Mouse (Mus musculus) fibroblast of lung, adult 2 months (primary cell): ENCODE results near the gene Spock1.

ENCODE experiments used
- DNase-seq: peaks from one replicate; pipeline ENCODE4 v3.0.0-alpha.2; 2011; ENCODE audit warnings: low read depth

Gene Spock1

DNA sequence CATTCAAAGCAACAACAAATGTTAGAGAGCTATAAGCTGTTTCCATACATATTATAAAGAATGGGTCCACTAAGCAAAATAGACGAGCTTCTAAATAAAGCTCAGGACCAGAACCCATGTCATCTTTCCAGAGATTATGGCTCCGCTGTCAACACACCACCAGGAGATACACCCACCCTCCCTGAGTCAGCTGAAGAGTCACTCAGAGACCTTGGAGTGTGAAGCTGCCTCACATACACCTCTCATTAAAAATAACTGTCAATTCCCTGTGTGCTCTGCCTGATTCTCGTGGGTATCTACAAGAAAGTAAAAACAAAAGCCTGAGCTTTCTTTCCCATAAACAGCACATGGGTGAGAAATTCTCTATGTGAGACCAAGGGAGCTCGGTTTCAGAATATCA, 43.1 kb downstream of the Spock1 start:
- no peak for DNase-seq

DNA sequence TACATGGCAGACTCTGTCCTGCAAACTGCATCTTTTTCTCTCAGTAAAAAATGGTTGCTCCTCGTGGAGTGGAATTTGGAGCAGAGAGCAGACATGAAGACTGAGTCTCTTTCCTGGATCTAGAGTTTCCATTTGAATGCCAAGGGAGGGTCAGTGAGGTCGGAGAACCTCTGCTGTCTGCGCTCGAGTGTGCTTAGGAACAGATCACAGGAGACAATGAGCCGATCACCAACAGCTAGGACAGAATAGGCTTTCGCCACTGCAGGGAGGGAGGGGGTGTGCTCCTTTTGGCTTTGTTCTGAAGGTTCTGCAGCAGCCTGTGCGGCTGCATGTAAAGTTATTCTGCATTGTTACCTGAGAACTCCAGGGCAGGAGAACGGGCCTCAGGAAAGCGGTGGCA, 49.6 kb downstream of the Spock1 start:
- DNase-seq, result no peak

DNA sequence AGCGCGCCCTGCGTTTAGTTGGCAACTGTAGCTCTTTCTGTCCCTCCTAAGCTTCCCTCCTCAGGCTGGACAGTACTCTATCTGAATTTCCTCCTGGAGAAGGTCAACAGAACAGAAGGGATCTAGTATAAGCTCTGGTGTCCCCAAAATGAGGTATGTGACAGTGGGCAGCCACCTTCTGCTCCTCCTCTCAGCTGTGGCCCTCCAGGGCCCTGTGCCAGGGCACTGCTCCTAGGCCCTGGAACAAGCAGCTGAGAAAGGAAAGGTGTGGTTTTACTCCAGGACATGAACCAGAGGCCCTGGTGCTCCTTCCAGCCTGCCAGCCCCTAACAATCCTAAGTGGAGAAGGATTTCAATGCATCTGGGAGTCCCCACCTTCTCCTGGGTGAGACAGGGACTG, 51.1 kb downstream of the Spock1 start:
- no peak for DNase-seq

DNA sequence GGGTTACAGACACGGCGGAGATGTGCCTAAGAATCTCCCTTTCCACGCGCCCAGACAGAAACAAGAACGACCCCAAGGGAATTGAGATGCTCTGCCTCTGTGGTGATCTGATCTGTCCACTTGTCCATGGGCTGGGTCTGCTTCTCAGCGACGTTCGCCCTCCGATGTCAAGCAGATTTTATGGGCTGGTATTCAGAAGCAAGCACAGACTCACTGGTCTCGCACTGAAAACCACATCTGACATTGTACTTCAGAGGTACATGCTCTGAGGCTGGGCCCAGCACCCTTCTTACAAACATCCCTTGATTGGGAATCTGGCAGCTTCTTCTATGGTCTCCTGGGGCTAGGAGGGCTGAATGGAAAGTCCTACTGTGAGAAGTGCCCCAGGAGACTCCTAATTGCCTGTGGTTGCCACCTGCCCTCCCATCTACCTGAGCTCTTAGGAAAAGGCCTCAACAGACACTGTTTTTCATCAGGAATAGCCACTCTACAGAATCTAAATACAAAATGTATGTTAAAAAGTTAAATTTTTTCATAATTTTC, 51.8 kb downstream of the Spock1 start:
- no peak for DNase-seq

DNA sequence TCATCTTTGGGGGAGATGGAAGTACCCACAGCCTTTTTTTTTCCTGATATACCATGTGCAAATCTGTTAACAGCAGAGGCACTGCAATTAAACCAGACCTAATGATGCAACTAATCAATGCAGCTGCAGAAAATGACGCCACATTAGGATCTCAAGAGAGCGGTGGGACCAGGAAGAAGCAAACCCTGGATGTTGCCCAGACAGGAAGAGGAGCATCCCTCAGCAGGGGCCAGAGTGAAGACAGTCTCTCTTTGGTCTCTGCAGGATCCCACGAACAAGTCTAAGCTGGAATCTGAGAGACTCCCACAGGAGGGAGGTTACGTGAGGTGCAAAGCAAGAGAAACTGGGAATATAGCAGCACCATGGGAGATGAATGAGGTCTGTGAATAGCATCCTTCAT, 52.4 kb downstream of the Spock1 start:
- no peak for DNase-seq

DNA sequence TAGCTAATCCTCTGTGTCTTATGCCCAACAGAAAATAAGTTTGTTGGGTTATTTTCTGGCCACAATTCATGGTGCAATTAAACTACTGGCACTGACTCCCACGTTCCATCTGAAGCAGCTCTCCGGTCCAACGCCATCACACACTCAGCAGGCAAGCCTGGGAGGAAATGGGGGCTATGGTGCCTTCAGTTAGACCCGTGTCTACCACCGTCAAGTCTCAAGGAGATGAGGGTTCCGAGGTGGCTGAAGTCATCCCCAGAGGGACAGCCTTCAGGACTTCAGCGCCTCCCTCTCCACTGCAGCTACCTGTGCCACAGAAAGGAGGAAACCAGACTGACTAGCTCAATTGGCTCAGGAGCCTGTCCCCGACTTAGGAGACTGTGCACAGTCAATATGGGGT, 53.7 kb downstream of the Spock1 start:
- DNase-seq, result no peak

DNA sequence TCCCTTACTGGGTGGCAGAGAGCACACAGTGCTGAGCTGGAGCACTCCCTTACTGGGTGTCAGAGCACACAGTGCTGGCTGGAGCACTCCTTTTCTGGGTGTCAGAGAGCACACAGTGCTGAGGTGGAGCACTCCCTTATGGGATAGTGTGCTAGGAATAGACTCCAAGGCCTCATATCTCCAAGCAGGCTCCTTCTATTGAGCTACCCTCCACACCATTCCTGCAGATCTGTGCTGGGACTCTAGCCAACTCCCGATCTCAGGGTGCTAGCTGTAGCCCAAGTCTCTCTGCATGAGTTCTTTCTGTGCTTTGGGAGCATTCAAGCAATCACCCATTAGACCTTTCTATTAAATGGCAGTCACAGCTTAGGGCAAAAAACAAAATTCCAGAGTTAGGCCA, 54.5 kb downstream of the Spock1 start:
- DNase-seq, result no peak

DNA sequence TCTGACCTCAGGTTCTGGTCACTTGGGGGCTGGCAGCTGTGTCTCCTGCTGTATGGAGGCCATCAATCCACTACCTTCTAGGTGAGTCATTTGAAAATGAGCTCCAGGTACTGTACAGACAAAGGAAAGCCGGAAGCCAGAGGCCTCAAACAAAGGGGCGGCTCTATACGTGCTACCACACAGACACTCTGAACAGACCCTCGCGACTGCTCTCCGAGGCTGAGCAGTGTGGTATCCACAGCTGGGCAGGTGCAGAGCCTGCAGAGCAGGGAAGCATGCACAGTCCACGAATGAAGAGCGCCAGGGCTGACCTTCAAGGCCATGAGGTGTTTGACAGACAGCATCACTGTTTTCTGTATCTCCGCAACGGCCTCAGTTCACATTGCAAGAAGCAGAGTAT, 55.0 kb downstream of the Spock1 start:
- no peak for DNase-seq

DNA sequence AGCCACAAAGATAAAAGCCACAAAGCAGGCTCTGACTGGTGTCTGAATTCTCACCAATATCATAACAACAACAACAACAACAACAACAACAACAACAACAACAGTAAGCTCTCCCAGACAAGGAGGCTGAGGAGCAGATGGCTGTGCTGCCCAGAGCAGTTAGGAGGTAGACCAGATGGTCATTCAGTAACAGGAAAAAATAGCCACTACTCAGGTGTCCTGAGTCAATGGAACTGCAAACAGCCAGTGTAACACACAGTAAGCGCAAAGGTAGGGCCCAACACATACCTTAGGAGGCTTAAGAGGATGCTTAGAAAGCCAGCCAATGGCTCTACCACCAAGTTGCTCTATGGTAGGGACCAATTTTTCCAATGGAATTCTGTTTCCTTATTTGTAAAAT, 59.2 kb downstream of the Spock1 start:
- DNase-seq, result no peak

DNA sequence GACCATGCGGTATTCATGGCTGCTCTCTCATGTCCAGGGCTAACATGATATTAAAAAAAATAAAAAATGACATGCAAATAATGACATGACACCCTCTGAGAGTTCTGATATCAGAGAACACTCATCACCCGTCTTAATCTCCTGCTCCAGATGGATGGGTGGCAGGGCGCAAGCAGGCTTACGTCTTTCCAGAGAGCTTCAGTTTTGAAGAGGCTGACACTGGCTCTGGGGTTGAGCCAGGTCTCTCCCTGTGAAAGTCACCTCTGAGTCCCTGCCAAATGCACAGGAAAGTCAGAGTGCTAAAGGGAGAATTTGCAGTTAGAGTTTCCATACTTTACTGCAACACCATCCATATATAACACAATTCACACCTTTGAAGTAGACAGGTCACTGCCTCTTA, 61.0 kb downstream of the Spock1 start:
- DNase-seq, result no peak

DNA sequence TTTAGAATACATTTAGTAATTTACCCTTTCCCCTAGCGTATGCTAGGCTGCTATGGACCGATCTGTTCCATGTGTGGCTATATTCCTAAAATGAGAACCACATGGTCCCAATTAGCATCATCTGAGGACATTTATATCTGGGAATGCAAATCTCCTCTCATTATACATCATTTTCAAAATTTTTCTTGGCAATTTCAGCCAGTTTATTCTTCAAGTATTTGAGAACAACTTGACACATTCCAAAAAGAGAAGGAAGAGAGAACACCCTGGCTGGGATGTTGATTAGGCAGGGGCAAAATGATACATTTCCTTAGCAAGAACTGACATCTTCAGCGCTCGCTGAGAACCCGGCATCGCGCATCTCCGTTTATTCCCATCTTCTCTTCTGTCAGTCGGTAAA, 61.7 kb downstream of the Spock1 start:
- DNase-seq, result no peak

DNA sequence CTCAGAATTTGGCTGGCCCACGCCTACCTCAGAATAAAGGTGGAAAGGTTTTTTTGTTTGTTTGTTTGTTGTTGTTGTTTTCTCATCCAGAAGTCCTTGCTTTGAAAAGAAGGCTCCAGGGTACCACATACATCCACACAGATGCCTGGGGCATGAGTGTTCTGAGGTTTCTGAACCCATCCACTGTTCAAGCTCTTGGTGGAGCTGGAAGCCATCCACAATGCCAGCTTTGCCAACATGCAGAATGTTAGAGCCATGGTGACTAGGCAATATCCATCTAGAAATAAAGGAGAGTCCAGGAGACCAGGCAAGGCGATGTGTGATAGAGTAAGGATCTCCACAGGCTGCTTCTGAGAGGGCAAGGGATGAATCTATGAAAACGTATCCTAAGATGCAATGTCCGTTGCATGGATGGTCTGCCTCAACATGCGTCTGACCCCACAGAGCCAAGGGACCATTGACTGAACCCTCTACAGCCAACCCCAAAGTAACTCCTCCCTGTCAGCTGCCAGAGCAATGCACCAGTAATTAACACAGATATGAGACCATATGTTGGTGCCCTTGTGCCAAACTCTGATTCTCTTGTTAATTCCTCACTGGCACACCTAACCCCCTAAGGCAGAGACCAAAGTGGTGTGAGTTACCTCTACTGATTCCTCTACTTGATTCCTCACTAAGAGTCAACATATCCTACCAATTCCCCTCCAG, 66.8 kb downstream of the Spock1 start:
- DNase-seq, result no peak

DNA sequence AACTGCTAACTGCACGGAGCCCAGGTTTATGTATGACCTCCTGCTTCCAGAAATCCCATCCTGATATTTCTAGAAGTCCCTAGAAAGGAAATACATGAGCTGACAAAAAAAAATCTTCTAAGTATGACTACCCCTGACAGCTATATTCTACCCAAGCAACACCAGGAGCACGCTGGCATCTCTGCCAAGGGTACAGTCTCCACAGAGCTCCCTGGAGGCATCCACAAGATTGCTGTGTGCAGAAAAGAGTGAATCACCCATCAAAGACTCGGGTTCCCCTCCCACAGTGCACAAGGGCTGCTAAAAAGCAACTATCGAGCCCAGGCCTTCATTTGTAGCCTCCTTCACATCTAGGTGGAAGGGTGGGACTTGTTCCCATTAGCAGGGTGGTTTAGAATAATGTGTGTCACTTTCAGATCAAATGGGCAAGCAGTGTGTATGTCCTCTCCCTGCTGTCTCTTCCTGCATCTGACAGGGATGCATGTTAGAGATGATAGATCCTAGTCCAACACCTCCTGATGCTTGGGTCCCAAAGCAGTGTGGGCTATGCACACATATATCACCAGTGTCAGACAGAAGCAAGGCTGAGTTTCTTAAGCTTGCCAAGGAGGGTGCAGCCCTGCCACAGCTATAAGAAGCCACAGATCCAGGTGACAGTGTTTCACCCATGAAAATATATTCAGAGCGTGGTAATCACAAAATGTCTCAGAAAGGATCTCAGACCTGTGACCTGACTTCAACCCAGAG, 70.3 kb downstream of the Spock1 start:
- no peak for DNase-seq

DNA sequence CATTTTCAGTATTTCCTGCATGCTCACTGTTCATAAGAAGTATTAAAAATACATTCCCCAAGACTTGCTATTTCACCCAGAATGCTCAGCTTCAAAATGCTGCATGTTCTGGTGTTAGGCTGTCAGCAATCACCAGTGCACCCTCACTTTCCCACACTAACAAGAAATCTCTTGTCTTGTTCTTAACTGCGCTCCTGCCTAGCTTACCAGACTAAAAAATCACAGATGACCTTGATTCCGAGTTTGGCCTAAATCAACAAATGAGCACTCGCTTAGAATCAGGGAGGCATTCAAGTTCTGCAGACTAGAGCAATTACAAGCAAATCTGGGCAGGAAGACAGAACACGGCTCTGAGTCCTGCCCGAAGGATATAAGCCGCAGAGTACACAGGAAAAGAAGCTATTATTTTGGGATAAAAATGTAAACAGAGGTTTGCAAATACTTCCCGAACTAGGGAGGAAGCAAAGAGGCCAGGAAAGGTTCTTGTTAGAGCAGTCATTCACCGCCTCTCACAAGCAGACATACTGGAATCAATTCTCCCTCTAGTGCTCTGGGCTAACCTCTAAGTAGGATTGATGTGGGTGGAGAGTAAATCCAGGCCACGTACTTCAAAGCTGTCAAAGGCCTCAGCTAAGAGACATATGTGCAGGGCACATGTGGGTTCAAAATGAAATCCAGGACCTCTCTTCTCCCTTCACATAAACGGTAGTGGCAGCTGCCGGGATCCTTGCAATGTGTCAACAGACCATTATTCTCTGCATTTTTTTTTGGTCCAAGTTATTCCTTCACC, 76.6 kb downstream of the Spock1 start:
- no peak for DNase-seq

DNA sequence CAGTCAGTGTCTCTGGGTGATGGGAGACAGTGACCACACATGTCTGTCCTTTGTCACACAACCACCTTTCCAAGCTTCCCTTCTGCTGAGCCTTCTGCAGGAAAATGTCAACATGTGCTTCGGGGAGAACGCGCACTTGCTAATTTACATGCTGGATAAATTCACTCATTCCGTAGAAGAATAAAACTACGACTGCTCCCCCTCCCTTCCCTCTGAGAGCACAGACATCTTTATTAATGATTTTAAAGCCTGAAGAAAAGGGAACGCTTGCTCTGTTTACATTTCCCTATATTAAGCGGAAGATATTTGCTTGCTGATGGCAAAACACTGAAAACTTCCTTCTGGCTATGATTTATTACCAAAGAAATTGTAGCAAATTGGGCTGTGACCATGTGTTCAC, 77.2 kb downstream of the Spock1 start:
- no peak for DNase-seq

DNA sequence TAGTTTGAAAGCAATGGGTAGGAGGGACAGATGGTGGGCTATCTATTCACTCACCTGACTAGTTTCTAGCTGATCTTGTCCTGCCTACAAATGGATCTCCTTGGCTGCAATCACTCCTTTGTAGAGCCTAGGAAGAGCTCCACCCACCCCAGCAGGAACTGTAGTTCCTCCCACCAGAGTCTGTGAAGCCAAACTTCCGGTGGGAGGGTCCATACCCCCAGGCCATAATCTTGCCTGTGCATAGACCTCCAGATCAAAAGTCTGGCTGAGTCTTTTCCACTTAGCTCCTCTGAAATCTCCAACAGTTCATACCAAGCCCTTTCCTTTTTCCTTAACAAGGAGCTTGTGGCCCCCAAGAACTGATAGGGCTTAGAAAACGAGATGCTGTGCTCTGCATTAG, 78.0 kb downstream of the Spock1 start:
- no peak for DNase-seq

DNA sequence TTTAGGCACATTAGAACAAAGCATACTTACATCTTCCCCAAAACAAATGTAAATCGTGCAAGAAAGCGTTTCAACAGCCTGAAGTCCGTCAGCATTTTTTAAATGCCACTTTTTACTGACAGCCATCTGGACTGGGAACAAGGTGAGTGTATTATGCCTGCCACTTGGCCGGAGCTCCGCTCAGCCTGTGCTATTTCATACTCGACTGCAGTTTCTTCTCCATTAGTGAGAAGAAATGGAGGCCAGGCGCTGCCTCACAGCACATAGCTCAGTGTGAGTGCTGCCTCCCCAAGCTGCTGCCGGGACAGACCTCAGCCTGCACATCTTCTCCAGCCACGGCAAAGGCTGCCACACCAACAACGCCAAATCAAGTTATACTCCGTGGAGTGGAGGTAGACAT, 91.9 kb downstream of the Spock1 start:
- DNase-seq, result no peak

DNA sequence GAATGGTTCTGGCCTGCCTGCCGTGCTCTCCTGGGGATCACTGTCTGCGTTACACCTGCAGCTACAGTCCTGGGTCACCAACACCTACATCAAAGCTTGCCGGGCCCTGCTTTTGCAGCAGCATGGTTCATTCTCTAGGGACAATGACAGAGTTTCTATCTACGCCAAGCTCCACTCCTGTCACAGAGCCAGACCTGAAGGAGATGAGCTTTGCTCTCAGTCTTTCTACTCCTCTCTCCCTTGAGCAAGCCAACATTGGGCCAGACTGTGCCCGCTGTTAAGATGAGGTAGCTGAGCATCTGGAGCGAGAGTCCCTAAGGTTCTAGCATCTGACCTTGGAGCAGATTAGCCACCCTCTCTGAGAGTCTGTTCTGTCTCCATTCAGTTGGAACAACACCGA, 95.5 kb downstream of the Spock1 start:
- DNase-seq, result no peak

DNA sequence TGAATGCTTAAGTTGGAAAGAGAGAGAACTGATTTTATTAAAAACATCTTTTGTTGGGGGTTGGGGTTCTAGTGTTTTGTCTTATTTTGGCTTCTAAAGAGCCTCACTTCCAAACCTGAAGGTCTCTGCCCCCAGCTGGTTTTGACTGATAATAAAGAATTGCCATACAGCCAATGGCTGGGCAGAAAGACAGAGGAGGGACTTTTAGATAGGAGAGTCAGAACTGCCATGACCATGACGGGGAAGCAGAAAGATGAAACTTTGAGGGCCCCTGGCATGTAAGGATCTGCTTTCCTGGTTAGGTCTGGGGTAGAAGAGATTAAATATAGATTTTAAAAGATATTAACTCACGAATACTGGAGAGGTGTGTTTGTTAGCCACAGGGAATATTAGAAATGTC, 96.9 kb downstream of the Spock1 start:
- DNase-seq, result no peak

DNA sequence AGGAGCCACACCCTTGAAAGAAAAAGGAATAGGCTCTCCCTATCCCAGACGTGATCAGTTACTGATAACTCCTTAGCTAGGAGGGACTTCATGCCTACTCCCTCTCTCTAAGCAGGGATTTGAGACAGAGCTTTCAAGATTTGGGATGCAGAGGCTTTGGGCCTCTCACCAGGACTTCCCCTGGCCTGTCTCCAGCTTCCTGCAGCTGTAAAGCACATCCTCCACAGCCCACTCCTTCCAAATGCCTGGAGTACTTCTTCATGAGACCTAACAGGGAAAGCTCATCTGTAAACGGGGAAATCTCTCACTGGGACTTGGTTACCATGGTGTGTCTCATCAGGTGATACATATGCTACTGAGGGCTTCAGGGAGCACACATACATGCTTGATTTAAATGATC, 97.3 kb downstream of the Spock1 start:
- no peak for DNase-seq

DNA sequence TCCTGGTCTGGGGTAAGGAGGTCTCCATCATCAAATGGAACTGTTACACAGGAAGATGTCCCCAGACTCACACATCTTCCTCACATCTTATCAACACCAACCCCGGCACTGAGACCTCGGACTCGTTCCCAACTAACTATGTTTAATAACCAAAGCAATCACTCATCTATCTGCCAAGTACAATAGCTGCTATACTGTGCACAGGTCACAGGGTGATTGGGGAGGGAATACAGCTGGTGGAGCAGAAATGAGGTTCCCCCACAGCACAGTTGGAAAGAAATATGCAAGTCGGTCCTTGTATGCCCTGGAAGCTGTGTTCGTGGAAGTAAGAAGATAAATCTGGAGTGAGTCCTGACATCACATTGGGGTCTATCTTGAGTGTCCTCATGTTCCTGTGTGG, 98.0 kb downstream of the Spock1 start:
- DNase-seq, result no peak

DNA sequence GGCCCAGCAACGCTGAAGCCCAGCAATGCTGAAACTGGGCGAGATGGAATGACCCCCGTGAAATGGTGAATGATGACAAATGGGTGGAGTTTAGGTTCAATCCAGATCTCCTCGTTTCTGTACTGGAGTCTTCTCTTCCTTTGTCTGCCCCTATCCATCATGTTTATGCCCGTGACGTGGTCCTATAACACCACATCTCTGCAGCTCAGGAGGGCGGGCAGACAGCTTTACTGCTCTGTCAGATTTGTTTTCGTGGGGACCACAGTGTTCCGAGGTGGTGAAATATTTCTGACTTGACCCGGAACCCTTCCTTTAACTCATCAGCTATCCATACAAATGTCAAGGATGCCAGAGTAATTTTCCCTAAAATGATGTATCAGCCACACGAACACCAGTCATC, 98.5 kb downstream of the Spock1 start:
- DNase-seq, result no peak

DNA sequence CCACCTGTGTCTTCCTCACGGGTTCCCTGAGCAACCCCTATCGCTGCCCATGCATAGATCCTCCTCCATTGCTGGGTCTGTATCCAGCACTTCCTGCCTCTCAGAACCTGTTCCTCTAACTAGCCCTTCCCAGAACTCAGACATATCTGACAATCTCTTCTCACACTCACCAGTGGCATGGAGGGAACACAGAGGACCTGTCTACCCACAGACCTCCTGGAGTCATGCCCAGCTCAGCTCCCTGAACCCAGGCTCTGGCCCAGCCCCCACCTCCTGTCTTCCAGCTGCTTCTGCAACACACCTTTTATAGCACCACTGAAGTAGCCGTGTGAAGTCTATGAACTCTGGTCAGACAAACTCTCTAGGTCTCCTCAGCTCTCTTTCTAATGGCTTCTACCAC, 101.3 kb downstream of the Spock1 start:
- DNase-seq, result no peak
